Mouse (Mus musculus) left cerebral cortex, adult 9 months (tissue): ENCODE measurements around the gene Kmt2b.

Experiments
- DNase-seq, 2 experiments: peaks; one replicate each; pipeline ENCODE4 v3.0.0; 2022; ENCODE audit warnings: low spot score in 2 of 2

The Kmt2b gene

DNA sequence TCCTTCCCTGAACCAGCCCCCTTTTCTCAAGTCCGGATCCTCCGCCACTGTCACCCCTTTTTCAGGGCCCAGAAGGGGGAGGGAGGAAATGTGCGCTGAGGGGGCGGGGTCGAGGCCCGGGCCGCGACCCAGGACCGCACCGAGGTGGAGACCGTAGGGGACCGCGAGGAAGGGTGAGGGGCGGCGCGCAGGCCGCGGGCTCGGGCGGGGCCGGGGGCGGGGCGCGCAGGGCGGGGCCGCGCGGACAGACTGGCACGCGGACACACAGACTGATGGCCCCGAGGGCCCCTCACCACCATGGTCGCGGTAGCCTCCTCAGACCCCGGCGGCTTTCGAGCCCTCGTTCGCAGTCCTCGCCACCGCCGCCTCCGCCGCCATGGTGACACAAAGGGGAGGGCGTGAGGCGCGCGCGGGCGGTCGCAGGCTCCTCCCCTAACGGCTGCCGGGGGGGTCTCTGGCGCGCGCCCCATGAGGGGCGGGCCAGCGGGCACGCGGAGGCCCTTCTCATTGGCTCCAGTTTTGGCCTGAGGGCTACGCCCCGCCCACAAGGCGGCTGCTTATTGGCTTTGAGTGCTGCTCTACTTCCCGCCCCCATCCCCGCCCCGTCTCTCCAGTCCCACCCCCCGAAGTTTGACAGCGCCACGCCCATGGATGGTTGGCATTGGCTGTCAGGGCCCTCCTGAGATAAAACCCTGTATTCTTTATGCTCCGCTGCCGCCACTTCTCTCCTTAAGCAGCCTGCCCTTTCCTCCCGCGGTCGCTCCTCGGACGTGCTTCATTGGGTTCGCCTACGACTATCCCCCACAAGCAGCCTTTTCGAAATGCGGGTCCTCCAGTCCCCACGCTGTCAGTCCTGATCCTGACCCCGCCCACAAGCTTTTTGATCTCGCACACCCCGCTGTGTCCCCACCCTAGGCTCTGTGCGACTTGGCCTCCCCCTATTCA, 53.6 kb downstream of the Kmt2b start, which contains the start of gene Arhgap33:
Gene Arhgap33, minus strand, starts transcription at position 428 of the 945 bp plus-strand sequence.
- DNase-seq = peak; percentile 92 to 97

DNA sequence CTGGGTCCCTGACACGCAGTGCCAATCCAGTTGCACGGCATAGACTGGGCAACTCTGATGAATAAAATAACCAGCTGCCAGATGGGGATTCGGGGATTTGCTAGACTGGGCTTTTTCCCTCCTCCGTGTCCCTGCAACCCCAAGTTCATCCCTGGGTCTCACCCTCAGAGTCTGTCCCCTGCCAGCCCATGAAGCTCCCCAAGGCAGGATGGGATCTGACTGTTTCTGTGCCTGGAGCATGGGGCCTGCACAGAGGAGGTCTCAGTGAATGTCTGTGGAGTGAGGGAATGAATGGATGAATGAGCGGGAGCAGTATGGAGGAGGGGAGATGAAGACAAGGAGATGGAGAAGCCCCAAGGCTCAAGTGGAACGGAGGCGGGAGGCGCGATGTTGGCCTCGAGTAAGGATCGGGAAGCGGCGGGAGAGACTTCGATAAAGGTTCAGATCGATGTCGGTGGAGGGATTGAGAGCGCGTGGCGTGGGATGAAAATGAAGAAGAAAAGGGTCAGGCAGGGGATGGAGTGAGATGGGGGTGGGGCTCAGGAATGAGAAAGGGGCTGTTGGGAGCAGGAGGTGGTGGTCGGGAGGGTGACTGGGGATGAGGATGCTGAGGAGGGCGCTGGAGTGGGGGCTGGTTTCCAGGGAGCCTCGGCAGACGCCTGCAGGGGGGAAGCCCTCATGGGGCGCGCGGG, 54.4 kb downstream of the Kmt2b start:
- peak in 1 of 2 experiments; percentile 57 for DNase-seq

DNA sequence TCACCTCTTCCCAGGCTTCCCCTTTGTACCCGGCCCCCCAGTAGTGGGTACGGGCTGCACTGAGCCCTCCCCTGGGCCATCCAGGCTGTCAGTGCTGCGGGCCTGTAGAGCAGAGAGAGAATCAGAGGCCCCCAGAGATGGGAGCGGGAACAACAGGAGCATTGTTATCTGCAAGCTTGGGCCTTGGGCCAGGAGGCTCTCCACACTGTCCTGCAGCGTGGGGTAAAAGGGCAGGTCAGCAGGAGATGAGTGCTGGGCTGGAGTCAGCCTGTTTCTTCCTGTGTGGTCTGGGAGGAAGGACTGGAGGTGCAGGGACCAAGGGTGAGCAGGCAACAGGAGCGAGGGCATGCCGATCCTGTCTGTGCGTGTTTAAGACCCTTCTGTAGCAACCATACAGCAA, 55.6 kb downstream of the Kmt2b start:
- DNase-seq = no peak

DNA sequence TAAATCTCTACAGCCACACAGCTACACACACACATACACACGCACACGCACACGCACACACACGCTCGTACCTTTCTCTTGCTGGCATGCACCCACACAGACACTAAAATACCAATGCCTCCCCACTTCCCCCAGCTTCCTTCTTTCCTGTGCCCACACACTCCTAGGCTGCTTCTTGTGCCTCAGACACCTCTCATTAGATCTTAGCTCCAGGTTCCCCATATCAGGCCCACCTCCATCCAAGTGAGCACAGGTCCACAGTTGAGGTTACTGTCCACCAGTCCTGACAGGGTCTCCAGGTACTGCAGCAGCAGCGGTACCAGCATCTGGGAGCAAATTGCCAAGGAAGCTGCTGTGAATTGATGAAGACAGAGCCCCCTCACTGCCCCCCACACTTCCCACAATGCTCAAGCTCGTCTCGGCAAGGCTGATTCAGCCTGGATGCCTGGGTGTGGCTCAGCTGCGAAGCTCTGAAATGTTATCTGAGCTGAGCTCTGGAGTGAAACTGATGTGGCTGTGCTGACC, 57.2 kb downstream of the Kmt2b start:
- peak; percentile 80 to 83 for DNase-seq

DNA sequence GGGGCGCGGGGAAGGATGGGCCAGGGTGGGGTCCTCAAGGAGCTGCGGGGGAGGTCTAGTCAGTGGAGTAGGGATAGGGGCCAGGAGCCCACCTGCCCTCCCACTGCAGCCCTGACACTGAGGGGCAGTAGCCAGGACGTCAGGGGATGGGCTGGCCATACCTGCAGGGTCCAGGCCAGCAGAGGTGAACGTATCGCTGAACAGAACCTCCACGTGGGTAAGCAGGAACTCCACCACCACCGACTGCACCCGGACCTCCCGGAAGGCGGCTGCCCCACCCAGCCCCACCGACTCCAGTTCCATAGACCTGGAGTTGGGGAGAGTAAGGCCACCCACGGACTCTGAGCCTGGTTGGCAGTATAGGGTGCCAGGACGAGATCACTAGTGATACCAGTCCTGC, 61.5 kb downstream of the Kmt2b start:
- no peak for DNase-seq

DNA sequence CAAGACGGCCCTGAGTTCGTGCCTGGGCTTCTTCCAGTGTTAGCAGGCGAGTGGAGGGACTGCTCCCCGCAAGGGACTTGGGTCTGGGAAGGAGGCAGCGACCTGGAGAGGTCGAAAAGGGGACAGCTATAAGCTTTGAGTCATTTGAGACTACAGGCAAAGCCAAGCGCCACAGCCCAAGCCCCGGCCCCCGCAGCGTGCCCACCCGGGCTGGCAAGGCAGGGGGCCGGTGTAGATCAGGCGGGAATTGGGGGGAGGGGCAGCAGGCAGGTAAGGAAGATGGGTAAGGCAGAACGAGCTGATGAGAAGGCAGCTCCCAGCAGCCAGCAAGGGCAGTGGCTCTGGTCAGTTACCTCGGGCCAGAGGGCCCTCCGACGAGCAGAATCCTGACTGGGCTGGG, 62.1 kb downstream of the Kmt2b start:
- no peak for DNase-seq

DNA sequence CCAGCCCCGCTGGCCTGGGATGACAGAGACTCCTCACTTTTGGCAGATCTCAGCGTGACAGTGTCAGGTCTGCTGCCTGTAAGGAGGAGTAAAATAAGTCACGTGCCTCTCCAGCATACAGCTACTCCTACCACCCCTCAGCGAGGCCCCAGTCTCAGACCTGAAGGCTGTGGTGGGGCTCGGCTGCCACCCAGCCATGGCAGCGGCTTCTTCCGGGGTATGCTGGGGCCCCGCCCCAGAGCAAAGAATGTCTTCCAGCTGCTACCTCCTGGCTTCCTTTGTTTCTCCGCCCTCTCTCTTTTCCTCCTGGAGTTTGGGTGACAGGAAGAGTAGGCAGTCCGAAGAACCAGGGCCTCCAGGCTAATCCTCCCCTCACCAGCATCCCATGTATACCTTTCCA, 62.6 kb downstream of the Kmt2b start:
- no peak for DNase-seq

DNA sequence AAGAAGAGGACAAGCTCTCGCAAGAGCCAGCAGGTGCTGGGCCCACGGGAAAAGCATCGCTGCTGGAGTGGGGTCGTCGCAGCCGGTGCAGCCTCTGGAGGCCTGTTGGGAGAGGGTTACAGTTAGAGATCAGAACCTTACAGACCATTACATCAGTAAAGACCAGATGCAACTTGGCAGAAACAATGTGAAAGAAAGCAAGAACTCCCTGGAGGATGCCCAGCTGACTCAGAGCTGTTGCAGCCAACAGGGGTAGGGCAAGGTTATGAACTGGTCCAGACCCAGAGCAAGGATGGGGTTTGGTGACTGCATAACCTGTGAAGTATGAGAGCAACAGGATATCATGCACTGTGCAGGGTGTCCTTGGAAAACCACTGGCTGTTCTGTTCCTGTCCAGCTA, 64.0 kb downstream of the Kmt2b start:
- no peak for DNase-seq

DNA sequence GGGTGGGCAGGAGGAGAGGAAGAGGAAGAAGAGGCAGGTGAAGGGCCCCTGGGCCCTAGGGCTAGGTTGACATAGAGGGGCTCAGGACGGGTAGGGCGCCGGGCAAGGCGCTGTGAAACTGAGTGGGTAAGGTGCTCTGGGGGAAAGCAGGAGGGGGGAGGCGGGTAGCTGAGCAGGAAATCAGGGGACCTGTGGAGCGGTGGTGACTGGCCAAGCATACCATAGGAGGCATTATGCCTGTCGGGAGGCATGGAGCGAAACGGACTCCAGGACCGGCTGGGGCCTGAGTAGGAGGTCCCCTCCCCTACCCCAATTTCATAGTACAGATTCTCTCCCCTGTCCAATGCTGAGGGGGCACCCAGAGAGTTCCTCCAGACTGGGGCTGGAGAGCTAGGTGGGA, 65.7 kb downstream of the Kmt2b start:
- no peak for DNase-seq

DNA sequence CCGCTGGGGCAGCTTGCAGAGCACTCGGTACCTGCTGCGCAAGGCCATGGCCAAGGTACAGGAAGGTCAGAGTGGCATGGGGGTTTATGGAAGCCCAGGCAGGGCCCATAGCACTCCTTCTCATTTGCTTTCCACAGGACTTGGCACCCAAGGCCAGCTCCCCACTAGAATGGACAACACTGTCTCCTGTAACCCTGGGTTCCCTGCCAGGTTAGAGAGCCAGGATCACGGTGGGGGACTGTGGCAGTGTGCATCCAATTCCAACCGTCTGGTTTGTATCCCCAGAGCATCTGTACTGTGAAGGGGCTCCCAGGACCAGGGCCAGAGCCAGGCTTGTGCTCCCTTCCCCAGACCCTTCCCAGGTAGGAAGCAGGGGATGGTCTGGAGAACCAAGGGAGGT, 67.7 kb downstream of the Kmt2b start:
- no peak for DNase-seq

DNA sequence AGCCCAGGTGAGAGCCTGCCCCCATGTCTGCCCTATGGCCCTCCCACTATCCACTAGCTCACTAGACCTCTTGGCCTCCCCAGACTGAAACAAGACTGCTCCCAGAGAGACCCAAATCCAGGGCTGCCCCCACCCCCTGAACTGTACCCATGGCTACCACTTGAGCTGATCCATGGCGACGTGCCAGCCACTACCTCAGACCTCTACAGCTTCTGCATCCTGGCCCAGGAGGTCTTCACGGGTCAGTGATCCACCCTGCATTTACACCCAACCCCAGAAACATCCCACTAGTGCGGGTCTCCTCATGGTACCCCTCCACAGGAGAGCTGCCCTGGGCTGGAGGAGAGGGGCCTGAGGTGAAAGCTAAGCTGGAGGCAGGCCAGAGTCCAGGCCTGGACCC, 68.1 kb downstream of the Kmt2b start:
- no peak for DNase-seq
